Mouse (Mus musculus) CH12.LX (cell line): ENCODE measurements around the gene Amigo1. TPM values are rescaled to one million over a fixed set of nuclear protein-coding genes. Genes with fewer than 3 reads are reported as not detected.

Experiments
- DNase-seq: peaks from one replicate; pipeline ENCODE4 v3.0.0-alpha.2; 2013; ENCODE audit errors: extremely low read depth
- H3K27ac ChIP-seq: 2 replicates; pipeline ENCODE4 v1.5.1; 2012; ENCODE audit warnings: low read depth, mild to moderate bottlenecking, control low read depth, moderate library complexity; ENCODE audit not compliant: insufficient read depth
- H3K27me3 ChIP-seq: replicated peaks from 2 replicates; pipeline ENCODE3; 2012; ENCODE audit warnings: inconsistent platforms
- H3K36me3 ChIP-seq, 2 experiments: replicated peaks in 1 of 2; 2 replicates each; pipeline versions ENCODE3 to v1.6.1; 2012; ENCODE audit warnings: inconsistent platforms in 1 of 2, low read length in 1 of 2, mild to moderate bottlenecking in 1 of 2, mixed read lengths in 1 of 2, moderate library complexity in 1 of 2; ENCODE audit not compliant: control insufficient read depth in 1 of 2, insufficient read depth in 1 of 2
- H3K4me1 ChIP-seq, 2 experiments: 2 replicates each; pipeline ENCODE4 v1.6.1; 2012; ENCODE audit warnings: inconsistent platforms in 1 of 2, moderate library complexity in 1 of 2; ENCODE audit not compliant: insufficient read depth in 2 of 2, control insufficient read depth in 1 of 2
- H3K4me2 ChIP-seq: 2 replicates; pipeline ENCODE4 v1.6.1; 2012; ENCODE audit warnings: low read depth, mild to moderate bottlenecking, control low read depth; ENCODE audit not compliant: poor library complexity, insufficient read depth, severe bottlenecking
- H3K4me3 ChIP-seq, 3 experiments: fragments of 150-350 bp in 1 of 3; sonication (generic) in 1 of 3; replicated peaks in 1 of 3; 2 replicates each; pipeline versions ENCODE3 to v1.5.1; 2011 to 2012; ENCODE audit warnings: low read depth in 2 of 3, low read length in 2 of 3, mild to moderate bottlenecking in 2 of 3, moderate library complexity in 2 of 3, control low read depth in 1 of 3, improper control_type of control experiment in 1 of 3, inconsistent platforms in 1 of 3, mixed read lengths in 1 of 3; ENCODE audit not compliant: poor library complexity in 1 of 3
- H3K79me2 ChIP-seq: replicated peaks from 2 replicates; pipeline ENCODE4 v1.6.1; 2012; ENCODE audit warnings: mild to moderate bottlenecking, moderate library complexity; ENCODE audit not compliant: control insufficient read depth, poor library complexity, insufficient read depth, severe bottlenecking; ENCODE audit errors: extremely low read depth
- H3K9ac ChIP-seq: 2 replicates; pipeline ENCODE4 v1.6.1; 2012; ENCODE audit warnings: low read depth, mild to moderate bottlenecking, control low read depth, moderate library complexity; ENCODE audit not compliant: insufficient read depth
- H3K9me3 ChIP-seq: replicated peaks from 2 replicates; pipeline ENCODE3; 2012; ENCODE audit warnings: low read length, inconsistent platforms, mixed read lengths
- BHLHE40 ChIP-seq: IDR thresholded peaks from 2 replicates; pipeline ENCODE4 v1.6.1; 2011; ENCODE audit warnings: mild to moderate bottlenecking, low read depth, low read length, improper control_type of control experiment
- ETS1 ChIP-seq: conservative IDR thresholded peaks from 2 replicates; pipeline ENCODE4 v1.6.1; 2012; ENCODE audit warnings: low read depth, mild to moderate bottlenecking, inconsistent platforms, low read length, improper control_type of control experiment, moderate library complexity
- GABPA ChIP-seq: IDR thresholded peaks from 2 replicates; pipeline ENCODE4 v1.6.1; 2012; ENCODE audit warnings: low read depth, low read length, improper control_type of control experiment, inconsistent platforms; ENCODE audit not compliant: insufficient replicate concordance
- HCFC1 ChIP-seq: IDR thresholded peaks from 2 replicates; pipeline ENCODE4 v1.6.1; 2012; ENCODE audit warnings: low read depth, mild to moderate bottlenecking, inconsistent platforms, low read length, improper control_type of control experiment
- MAFK ChIP-seq: IDR thresholded peaks from 2 replicates; pipeline ENCODE4 v1.6.1; 2011; ENCODE audit warnings: low read length, improper control_type of control experiment; ENCODE audit not compliant: insufficient replicate concordance
- MAZ ChIP-seq: IDR thresholded peaks from 2 replicates; pipeline ENCODE4 v1.6.1; 2012; ENCODE audit warnings: low read depth, mild to moderate bottlenecking, inconsistent platforms, low read length, improper control_type of control experiment, moderate library complexity
- NELFE ChIP-seq: IDR thresholded peaks from 2 replicates; pipeline ENCODE4 v1.6.1; 2011; ENCODE audit warnings: low read depth, low read length, improper control_type of control experiment
- POLR2AphosphoS2 ChIP-seq: IDR thresholded peaks from 2 replicates; pipeline ENCODE4 v1.6.1; 2011; ENCODE audit warnings: low read depth, low read length, improper control_type of control experiment
- RAD21 ChIP-seq: IDR thresholded peaks from 2 replicates; pipeline ENCODE4 v1.6.1; 2011; ENCODE audit warnings: low read depth, mild to moderate bottlenecking, low read length, improper control_type of control experiment, moderate library complexity
- RCOR1 ChIP-seq: conservative IDR thresholded peaks from 2 replicates; pipeline ENCODE4 v1.6.1; 2012; ENCODE audit warnings: low read depth, mild to moderate bottlenecking, inconsistent platforms, low read length, improper control_type of control experiment
- TBP ChIP-seq: conservative IDR thresholded peaks from 2 replicates; pipeline ENCODE4 v1.6.1; 2011; ENCODE audit warnings: low read depth, low read length, improper control_type of control experiment
- USF1 ChIP-seq: IDR thresholded peaks from 2 replicates; pipeline ENCODE4 v1.6.1; 2014; ENCODE audit warnings: low read depth, mild to moderate bottlenecking, inconsistent platforms, low read length, improper control_type of control experiment
- USF2 ChIP-seq: conservative IDR thresholded peaks from 2 replicates; pipeline ENCODE4 v1.6.1; 2011; ENCODE audit warnings: low read depth, low read length, improper control_type of control experiment
- ZC3H11A ChIP-seq: IDR thresholded peaks from 2 replicates; pipeline ENCODE4 v1.6.1; 2012; ENCODE audit warnings: low read depth, mild to moderate bottlenecking, inconsistent platforms, low read length, improper control_type of control experiment
- ZKSCAN1 ChIP-seq: IDR thresholded peaks from 2 replicates; pipeline ENCODE4 v1.6.1; 2012; ENCODE audit warnings: low read depth, inconsistent platforms, low read length, improper control_type of control experiment, borderline replicate concordance
- dilution Hi-C: fragments of 300-500 bp; cut with MboI; formaldehyde crosslinking; loops from 2 replicates; pipeline ENCODE4 v1.14.3; 2020; ENCODE audit warnings: low sequenced_read_pairs; ENCODE audit not compliant: extremely low pct_unique_long_range_greater_than_20kb, extremely low pct_ligation_motif_present
- in situ Hi-C: fragments of 300-500 bp; cut with MboI; formaldehyde crosslinking; loops from 3 replicates; pipeline ENCODE4 v1.14.3; 2019; ENCODE audit warnings: low sequenced_read_pairs, low pct_ligation_motif_present, low pct_unique_long_range_greater_than_20kb, mixed read lengths
- polyA plus RNA-seq: library from polyadenylated mRNA; unstranded; fragments of >175 nt; gene quantifications from 2 replicates; pipeline ENCODE4 v1.2.1, GENCODE M21; 2012; ENCODE audit warnings: low read depth; ENCODE audit not compliant: insufficient read length
- total RNA-seq, 2 experiments: library from RNA; depleted of rRNA; stranded (reverse); fragments of 300-350 nt in 1 of 2; fragments of >200 nt in 1 of 2; gene quantifications; 2 replicates each; pipeline ENCODE4 v1.2.3; 2012 to 2014

The Amigo1 gene
- total and polyA plus RNA-seq, 3 experiments, result 0.21 to 0.59 TPM; not detected in 1

DNA sequence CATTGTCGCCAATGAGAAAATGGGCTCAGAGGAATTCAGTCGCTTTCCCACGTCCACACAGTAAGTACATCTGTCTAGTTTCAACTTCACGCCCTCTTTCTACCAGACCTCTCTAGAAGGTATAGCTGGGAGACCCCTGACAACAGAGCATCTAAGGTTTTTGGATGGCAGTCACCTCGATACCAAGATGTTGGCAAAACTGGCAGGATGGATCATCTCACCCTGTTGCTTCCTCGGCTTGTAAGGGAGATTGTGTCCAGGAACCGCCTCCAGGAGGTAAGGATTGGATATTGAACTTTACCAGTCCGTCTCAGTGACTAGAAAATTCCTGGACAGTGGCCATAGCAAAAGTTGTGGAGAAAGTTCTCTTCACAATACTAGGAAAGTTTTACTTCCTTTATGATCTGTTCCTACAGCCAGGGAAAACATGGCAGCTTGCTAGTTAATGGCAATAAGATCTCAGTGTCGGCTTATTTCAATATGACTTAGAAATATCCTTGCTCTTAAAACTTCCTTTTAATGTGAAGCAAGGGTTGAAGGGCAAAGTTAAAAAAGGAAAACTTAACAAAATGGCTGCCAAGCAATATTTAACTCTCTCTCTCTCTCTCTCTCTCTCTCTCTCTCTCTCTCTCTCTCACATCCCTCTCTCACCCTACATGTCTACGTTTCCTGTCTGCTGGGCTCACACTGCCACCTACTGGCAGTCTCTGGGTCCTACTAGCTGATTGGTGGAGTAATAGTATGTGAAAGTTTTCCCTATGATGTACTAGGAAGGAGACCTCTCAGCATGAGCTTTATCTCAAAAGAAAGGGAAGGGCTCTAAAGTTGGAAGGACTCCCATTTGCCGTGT is 38.5 kb upstream of the Amigo1 start (continued):
- peak; percentile 66; the same call in 1 of the 2 replicates for TF ChIP-seq NELFE

- Histone ChIP-seq H3K27ac (no peak overlapping the region), H3K36me3 (peaks cover 0 to 22% of the 10 kb centered on the region in 2 experiments), H3K79me2 (no peaks in the 10 kb centered on the region), H3K4me3 (no peak overlapping the region), H3K27me3 (peaks cover 5% of the 10 kb centered on the region), H3K4me1 (peaks cover 0 to 8% of the 10 kb centered on the region in 2 experiments; a peak in 2 of 4 replicates), H3K9ac (no peak overlapping the region), H3K4me2 (no peak overlapping the region), H3K9me3 (no peaks in the 10 kb centered on the region)
- DNase-seq, result no peak
- in situ Hi-C loops (no loop called here), dilution Hi-C loops (no loop called here)
- TF ChIP-seq RAD21, result no peak
- TF ChIP-seq USF1, result no peak
- TF ChIP-seq ZC3H11A, result no peak
- TF ChIP-seq ZKSCAN1, result no peak
- TF ChIP-seq BHLHE40, result no peak
- no peak for TF ChIP-seq RCOR1
- TF ChIP-seq GABPA, result no peak
- TF ChIP-seq HCFC1, result no peak
- no peak for TF ChIP-seq ETS1
- TF ChIP-seq MAFK, result no peak
- TF ChIP-seq NELFE, result no peak
Measured at GRCm38 (mm10) chr3:108152290-108152689, 33.8 kb upstream of the Amigo1 start.

DNA sequence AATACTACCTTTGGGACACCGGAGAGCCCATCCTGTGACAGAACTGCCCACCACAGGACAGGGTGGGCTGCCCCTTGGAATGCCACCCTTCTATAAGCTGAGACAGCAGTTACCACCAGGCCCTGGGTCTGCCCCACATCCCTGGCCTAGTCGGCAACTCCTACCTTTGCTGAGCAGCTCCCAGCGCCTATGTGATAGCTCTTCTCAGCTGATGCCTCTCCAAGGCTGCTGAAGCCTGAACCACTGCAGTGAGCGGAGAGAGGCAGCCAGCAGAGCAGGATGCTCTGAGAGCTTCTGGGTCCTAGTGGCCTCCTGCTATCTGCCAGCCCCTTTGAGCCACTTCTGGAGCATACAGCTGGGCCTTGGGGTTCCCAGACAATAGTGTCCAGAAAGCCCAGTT is 31.5 kb upstream of the Amigo1 start, which contains the start of gene Gpr61:
Gene Gpr61 (minus strand): TSS at position 227 of the 400 bp plus-strand sequence.
- TF ChIP-seq MAZ, result no peak
- TF ChIP-seq TBP, result no peak
- no peak for TF ChIP-seq POLR2AphosphoS2
- TF ChIP-seq BHLHE40, result no peak
- TF ChIP-seq USF2, result no peak
- Histone ChIP-seq H3K36me3 (peaks cover 0 to 17% of the 10 kb centered on the region in 2 experiments), H3K4me2 (no peak within 1 kb of the TSS), H3K9me3 (no peaks in the 10 kb centered on the region), H3K9ac (no peak within 1 kb of the TSS), H3K27me3 (peaks cover 5% of the 10 kb centered on the region), H3K4me3 (no peak within 1 kb of the TSS), H3K4me1 (no peaks in the 10 kb centered on the region), H3K79me2 (no peaks in the 10 kb centered on the region), H3K27ac (no peak within 1 kb of the TSS)
- DNase-seq, result no peak
- in situ Hi-C loops (no loop called here), dilution Hi-C loops (no loop called here)
